Mouse (Mus musculus): ENCODE measurements around the gene Kcnk13. TPM values are rescaled to one million over a fixed set of nuclear protein-coding genes. Genes with fewer than 3 reads are reported as not detected.
"Not testable (repeated sequence)": the region's sequence is repeated elsewhere in the genome, so short reads cannot be mapped to it uniquely, and the experiment has no call there.

Gene Kcnk13
- polyA plus RNA-seq, 1 experiment from 2014 or later: 0.41 TPM

- peaks cover 19% of the 10 kb centered on the region for H3K4me1 ChIP-seq
- peaks cover 75% of the 10 kb centered on the region for H3K27me3 ChIP-seq (replicated peaks)
- ATAC-seq (ENCODE audit: insufficient read depth, low FRiP score, low read depth): no peak
- no peaks in the 10 kb centered on the region for H3K9me3 ChIP-seq
- no peak overlapping the region for H3K4me3 ChIP-seq (replicated peaks)
- 14% methylated on average over 12 of the region's 12 CpGs for WGBS
- no peak overlapping the region for H3K9ac ChIP-seq
- no peaks in the 10 kb centered on the region for H3K36me3 ChIP-seq
- no peak overlapping the region for H3K27ac ChIP-seq
- H3K4me2 ChIP-seq: no peak overlapping the region
These were observed 2.6 kb downstream of the Kcnk13 start for GRCm38 (mm10) chr12:99966881-99967363.

DNA sequence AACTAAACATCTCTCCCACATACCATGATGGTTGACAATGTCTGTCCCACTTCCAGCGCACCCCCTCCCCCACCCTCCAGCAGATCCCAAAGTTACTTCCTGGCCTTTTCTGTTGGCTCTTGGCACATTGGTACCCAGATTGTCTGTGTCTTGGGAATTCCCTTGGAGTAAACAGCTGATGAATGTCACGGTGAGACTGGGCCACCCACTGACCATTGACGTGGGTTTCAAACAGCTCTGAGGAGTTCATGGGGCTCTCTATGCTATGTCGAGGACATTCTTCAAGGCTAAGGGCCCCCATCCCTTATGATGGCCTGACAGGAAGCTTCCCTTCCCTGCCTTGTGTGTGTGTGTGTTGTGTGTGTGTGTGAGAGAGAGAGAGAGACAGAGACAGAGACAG is 5.6 kb downstream of the Kcnk13 start:
- no peaks in the 10 kb centered on the region for H3K9me3 ChIP-seq
- 65% methylated on average over 4 of the region's 4 CpGs for WGBS
- ATAC-seq (ENCODE audit: insufficient read depth, low FRiP score, low read depth): no peak
- H3K4me3 ChIP-seq (replicated peaks): no peak overlapping the region
- H3K27ac ChIP-seq: no peak overlapping the region
- peaks cover 55% of the 10 kb centered on the region for H3K27me3 ChIP-seq (replicated peaks)
- H3K36me3 ChIP-seq: no peaks in the 10 kb centered on the region
- H3K4me1 ChIP-seq: peaks cover 13% of the 10 kb centered on the region
- no peak overlapping the region for H3K4me2 ChIP-seq
- H3K9ac ChIP-seq: no peak overlapping the region

DNA sequence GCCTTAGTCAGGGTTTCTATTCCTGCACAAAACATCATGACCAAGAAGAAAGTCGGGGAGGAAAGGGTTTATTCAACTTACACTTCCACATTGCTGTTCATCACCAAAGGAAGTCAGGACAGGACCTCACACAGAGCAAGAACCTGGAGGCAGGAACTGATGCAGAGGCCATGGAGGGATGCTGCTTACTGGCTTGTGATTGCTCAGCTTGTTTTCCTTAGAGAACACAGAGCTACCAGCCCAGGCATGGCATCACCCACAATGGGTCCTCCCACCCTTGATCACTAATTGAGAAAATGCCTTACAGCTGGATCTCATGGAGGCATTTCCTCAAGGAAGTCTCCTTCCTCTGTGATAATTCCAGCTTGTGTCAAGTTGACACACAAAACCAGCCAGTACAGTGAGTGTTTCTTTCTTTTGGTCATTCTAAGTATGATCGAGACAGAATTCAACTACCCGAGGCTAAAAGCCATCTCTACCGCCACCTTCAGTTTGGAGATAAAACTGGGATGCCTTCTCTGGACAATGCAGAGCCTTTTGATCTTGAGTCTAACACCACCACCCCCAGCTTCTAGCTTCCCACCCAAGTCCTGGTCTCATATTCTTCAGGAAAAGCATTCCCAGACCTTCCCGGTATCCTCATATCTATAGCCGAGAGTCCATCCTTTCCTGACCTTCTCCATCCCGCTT is 7.1 kb downstream of the Kcnk13 start:
- H3K4me1 ChIP-seq; H3K4me3 ChIP-seq (replicated peaks); H3K4me2 ChIP-seq; ATAC-seq (ENCODE audit: insufficient read depth, low FRiP score, low read depth); H3K36me3 ChIP-seq; H3K9ac ChIP-seq; H3K27ac ChIP-seq; H3K9me3 ChIP-seq: not testable (repeated sequence)
- H3K27me3 ChIP-seq (replicated peaks): peaks cover 40% of the 10 kb centered on the region
- 71% methylated on average over 7 of the region's 7 CpGs for whole genome bisulfite sequencing

DNA sequence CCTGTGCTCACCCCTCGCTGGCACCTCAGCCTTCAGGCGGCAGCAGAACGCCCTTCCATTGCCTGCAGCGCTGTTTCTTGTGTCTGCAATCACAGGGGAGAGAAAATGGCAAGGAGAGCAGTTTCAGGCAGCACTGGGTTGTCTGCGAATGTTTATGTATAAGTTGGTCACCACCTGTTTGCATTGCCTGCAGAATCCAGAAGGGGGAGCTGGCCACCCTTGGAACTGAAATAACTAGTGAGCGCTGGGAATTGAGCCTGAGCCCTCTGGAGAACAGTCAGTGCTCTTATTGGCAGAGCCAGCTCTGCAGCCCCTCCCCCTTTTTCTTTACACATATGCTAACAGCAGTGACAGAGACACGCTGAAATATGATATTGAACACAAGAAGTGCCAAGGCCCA is 8.5 kb downstream of the Kcnk13 start:
- Histone ChIP-seq H3K27ac (no peak overlapping the region), H3K9me3 (no peaks in the 10 kb centered on the region), H3K4me3 (replicated peaks) (no peak overlapping the region), H3K4me2 (no peak overlapping the region), H3K9ac (no peak overlapping the region), H3K4me1 (no peaks in the 10 kb centered on the region), H3K27me3 (replicated peaks) (peaks cover 26% of the 10 kb centered on the region), H3K36me3 (no peaks in the 10 kb centered on the region)
- ATAC-seq (ENCODE audit: insufficient read depth, low FRiP score, low read depth): no peak
- 61% methylated on average over 7 of the region's 7 CpGs for WGBS

DNA sequence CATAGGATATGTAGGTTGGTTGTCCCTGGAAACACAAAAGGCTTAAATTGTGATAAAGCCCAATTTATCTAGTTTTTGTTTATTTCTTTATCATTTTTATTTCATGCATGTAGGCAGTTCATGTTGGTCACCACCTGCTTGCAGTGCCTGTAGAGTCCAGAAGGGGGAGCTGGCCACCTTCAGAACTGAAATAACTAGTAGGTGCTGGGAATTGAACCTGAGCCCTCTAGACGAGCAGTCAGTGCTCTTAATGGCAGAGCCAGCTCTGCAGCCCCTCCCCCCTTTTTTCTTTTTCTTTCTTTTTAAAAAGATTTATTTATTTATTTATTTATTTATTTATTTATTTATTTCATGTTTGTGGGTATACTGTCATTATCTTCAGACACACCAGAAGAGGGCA is 9.4 kb downstream of the Kcnk13 start:
- Histone ChIP-seq H3K27ac (no peak overlapping the region), H3K9me3 (no peaks in the 10 kb centered on the region), H3K9ac (no peak overlapping the region), H3K4me1 (no peaks in the 10 kb centered on the region), H3K4me2 (no peak overlapping the region), H3K36me3 (no peaks in the 10 kb centered on the region), H3K4me3 (replicated peaks) (no peak overlapping the region), H3K27me3 (replicated peaks) (peaks cover 17% of the 10 kb centered on the region)
- no peak for ATAC-seq (ENCODE audit: insufficient read depth, low FRiP score, low read depth)
- WGBS: 85% methylated on average over 1 of the region's 1 CpGs

- H3K4me3 ChIP-seq (replicated peaks): no peak overlapping the region
- no peaks in the 10 kb centered on the region for H3K36me3 ChIP-seq
- H3K9me3 ChIP-seq: no peaks in the 10 kb centered on the region
- no peak for ATAC-seq (ENCODE audit: insufficient read depth, low FRiP score, low read depth)
- WGBS: 77% methylated on average over 4 of the region's 4 CpGs
- no peak overlapping the region for H3K9ac ChIP-seq
- no peaks in the 10 kb centered on the region for H3K4me1 ChIP-seq
- H3K27me3 ChIP-seq (replicated peaks): no peaks in the 10 kb centered on the region
- H3K4me2 ChIP-seq: no peak overlapping the region
- H3K27ac ChIP-seq: no peak overlapping the region
These were observed 15.2 kb downstream of the Kcnk13 start for GRCm38 (mm10) chr12:99979541-99979940.

DNA sequence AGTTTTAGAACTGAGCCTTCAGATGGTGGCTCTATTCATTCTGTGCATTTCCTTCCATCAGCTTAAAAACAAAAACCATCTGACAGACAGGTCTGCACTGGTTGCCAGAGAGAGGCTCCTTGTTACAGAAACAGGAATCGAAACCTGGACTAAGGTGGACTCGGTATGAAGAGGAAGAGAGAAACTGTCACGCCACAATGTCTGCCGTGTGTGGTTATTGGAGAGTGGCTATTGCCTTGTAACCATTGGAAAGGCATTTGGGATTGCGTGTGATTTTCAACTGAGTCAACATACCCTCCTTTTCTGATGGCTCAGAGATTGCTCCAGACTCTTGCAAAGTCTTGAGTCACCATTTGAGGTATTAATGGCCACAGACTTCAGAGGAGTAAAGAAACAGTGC is 22.5 kb downstream of the Kcnk13 start:
- no peak overlapping the region for H3K4me3 ChIP-seq (replicated peaks)
- no peak overlapping the region for H3K27ac ChIP-seq
- no peak overlapping the region for H3K9ac ChIP-seq
- no peak overlapping the region for H3K4me2 ChIP-seq
- WGBS: 90% methylated on average over 5 of the region's 5 CpGs
- H3K36me3 ChIP-seq: no peaks in the 10 kb centered on the region
- no peaks in the 10 kb centered on the region for H3K4me1 ChIP-seq
- no peaks in the 10 kb centered on the region for H3K9me3 ChIP-seq
- H3K27me3 ChIP-seq (replicated peaks): no peaks in the 10 kb centered on the region
- no peak for ATAC-seq (ENCODE audit: insufficient read depth, low FRiP score, low read depth)

GRCm38 (mm10) chr12:99988144-99988543 is 23.8 kb downstream of the Kcnk13 start:
- Histone ChIP-seq H3K27me3 (replicated peaks) (no peaks in the 10 kb centered on the region), H3K4me2 (no peak overlapping the region), H3K36me3 (no peaks in the 10 kb centered on the region), H3K27ac (no peak overlapping the region), H3K4me1 (no peaks in the 10 kb centered on the region), H3K9ac (no peak overlapping the region), H3K4me3 (replicated peaks) (no peak overlapping the region), H3K9me3 (no peaks in the 10 kb centered on the region)
- no peak for ATAC-seq (ENCODE audit: insufficient read depth, low FRiP score, low read depth)
- WGBS: 61% methylated on average over 2 of the region's 2 CpGs

DNA sequence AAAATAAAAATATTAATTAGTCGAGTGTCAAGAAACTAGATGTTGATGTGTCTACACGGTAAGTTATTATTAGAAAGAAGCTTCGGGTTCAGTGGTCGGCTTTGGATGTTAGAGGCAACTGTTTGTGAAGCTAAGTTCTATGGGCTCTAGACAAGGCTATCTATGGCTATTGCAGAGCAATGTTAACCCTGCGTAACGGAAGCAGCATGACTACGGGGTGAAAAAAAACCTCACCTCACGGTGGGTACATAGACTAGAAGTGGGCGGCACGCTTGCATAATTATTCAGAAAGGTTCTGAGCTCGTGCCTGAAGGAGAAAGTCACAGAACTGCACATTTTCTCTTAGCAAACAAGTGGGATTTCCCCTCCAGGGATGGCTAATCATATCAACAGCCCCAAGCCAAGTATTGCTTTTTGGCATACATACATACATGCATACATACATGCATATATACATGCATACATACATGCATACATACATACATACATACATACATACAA is 28.1 kb downstream of the Kcnk13 start:
- Histone ChIP-seq H3K27ac (no peak overlapping the region), H3K9me3 (no peaks in the 10 kb centered on the region), H3K4me3 (replicated peaks) (no peak overlapping the region), H3K9ac (no peak overlapping the region), H3K4me1 (no peaks in the 10 kb centered on the region), H3K36me3 (no peaks in the 10 kb centered on the region), H3K27me3 (replicated peaks) (no peaks in the 10 kb centered on the region), H3K4me2 (no peak overlapping the region)
- no peak for ATAC-seq (ENCODE audit: insufficient read depth, low FRiP score, low read depth)
- 89% methylated on average over 11 of the region's 11 CpGs for WGBS

DNA sequence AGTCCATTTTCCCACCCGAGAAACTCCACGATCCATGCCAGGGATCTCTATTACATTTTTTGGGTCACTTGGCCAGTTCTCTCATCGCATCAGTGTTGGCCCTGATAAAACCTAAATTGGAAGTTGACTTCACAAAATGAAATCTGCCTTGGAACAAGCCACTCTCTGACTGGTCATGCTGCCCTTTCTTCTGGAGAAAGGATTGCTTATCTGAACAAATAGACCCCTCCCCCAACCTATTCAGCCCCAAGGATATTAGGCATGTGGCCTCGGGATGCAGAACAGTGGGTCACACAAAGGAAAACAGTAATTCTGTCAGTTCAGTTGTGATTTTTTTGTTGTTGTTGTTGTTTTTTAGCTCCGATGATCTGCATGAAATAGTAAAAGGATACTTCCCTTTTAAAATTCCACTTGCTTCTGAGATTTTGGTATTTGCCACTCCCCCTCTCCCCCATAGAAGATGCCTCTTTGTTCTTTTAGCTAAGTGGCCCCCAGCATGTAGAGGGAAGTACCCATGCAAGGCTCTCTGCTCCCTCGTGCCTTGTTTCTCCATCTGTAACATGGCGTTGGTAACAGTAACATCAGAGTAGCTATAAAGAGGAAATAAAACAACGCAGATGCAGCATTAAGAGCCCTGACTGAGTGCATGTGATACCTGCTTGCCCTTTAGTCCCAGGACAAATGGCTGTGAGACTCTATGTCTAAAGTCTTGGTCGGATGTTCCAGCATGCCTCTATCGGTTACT is 29.0 kb downstream of the Kcnk13 start:
- WGBS: 75% methylated on average over 10 of the region's 10 CpGs
- no peaks in the 10 kb centered on the region for H3K27me3 ChIP-seq (replicated peaks)
- no peak for ATAC-seq (ENCODE audit: insufficient read depth, low FRiP score, low read depth)

GRCm38 (mm10) chr12:99995951-99996350 is 31.7 kb downstream of the Kcnk13 start:
- Histone ChIP-seq H3K27ac (no peak overlapping the region), H3K36me3 (no peaks in the 10 kb centered on the region), H3K4me2 (no peak overlapping the region), H3K9me3 (no peaks in the 10 kb centered on the region), H3K4me1 (no peaks in the 10 kb centered on the region), H3K4me3 (replicated peaks) (no peak overlapping the region), H3K27me3 (replicated peaks) (no peaks in the 10 kb centered on the region), H3K9ac (no peak overlapping the region)
- ATAC-seq (ENCODE audit: insufficient read depth, low FRiP score, low read depth): no peak
- 90% methylated on average over 5 of the region's 5 CpGs for WGBS

More for the DNA sequence above, 29.0 kb downstream of the Kcnk13 start:
- H3K9me3 ChIP-seq: no peaks in the 10 kb centered on the region
- H3K27ac ChIP-seq: no peak overlapping the region
- H3K4me3 ChIP-seq (replicated peaks): no peak overlapping the region
- H3K4me1 ChIP-seq: no peaks in the 10 kb centered on the region
- H3K9ac ChIP-seq: no peak overlapping the region
- no peak overlapping the region for H3K4me2 ChIP-seq
- H3K36me3 ChIP-seq: no peaks in the 10 kb centered on the region

GRCm38 (mm10) chr12:99999726-100000125 is 35.4 kb downstream of the Kcnk13 start:
- Histone ChIP-seq H3K9me3 (no peaks in the 10 kb centered on the region), H3K27me3 (replicated peaks) (no peaks in the 10 kb centered on the region), H3K4me2 (no peak overlapping the region), H3K4me1 (no peaks in the 10 kb centered on the region; the same call in 1 of the 2 replicates), H3K27ac (no peak overlapping the region), H3K9ac (no peak overlapping the region), H3K4me3 (replicated peaks) (no peak overlapping the region), H3K36me3 (no peaks in the 10 kb centered on the region)
- ATAC-seq (ENCODE audit: insufficient read depth, low FRiP score, low read depth): no peak
- 75% methylated on average over 5 of the region's 5 CpGs for WGBS
